Mouse (Mus musculus): ENCODE measurements at regions not wholly inside any gene's neighbourhood (a gene's known extent, or its start where the extent isn't known, plus 50 kb on each side); places are given as distances from the start of the nearest gene placed in this dataset.

GRCm38 (mm10) chr6:99936716-99937115 lies 210.5 kb upstream of the Prok2 start:
- peaks cover 3% of the 10 kb centered on the region; the same call in 1 of the 2 replicates for H3K27me3 ChIP-seq

GRCm38 (mm10) chr6:99935373-99935772 lies 209.2 kb upstream of the Prok2 start:
- H3K36me3 ChIP-seq, result no peaks in the 10 kb centered on the region
- no peak for ATAC-seq (ENCODE audit: low FRiP score)
- H3K27me3 ChIP-seq, result peaks cover 3% of the 10 kb centered on the region; the same call in 1 of the 2 replicates
- peaks cover 11% of the 10 kb centered on the region for H3K4me1 ChIP-seq
- H3K27ac ChIP-seq, result no peak overlapping the region
- H3K4me2 ChIP-seq (replicated peaks), result no peak overlapping the region
- no peak overlapping the region for H3K4me3 ChIP-seq
- WGBS, result 93% methylated on average over 4 of the region's 4 CpGs
- H3K9me3 ChIP-seq (replicated peaks), result no peaks in the 10 kb centered on the region
- no peak overlapping the region for H3K9ac ChIP-seq

More at GRCm38 (mm10) chr6:99936716-99937115, 210.5 kb upstream of the Prok2 start:
- no peaks in the 10 kb centered on the region for H3K36me3 ChIP-seq
- no peak for ATAC-seq (ENCODE audit: low FRiP score)
- H3K9ac ChIP-seq, result no peak overlapping the region
- no peak overlapping the region for H3K4me2 ChIP-seq (replicated peaks)
- H3K9me3 ChIP-seq (replicated peaks), result no peaks in the 10 kb centered on the region
- H3K4me3 ChIP-seq, result no peak overlapping the region
- H3K27ac ChIP-seq, result no peak overlapping the region
- H3K4me1 ChIP-seq, result peaks cover 11% of the 10 kb centered on the region

- Histone ChIP-seq H3K9me3 (replicated peaks) (no peaks in the 10 kb centered on the region), H3K4me3 (no peak overlapping the region), H3K4me2 (replicated peaks) (no peak overlapping the region), H3K4me1 (peaks cover 11% of the 10 kb centered on the region), H3K9ac (no peak overlapping the region), H3K27ac (no peak overlapping the region), H3K36me3 (no peaks in the 10 kb centered on the region), H3K27me3 (peaks cover 3% of the 10 kb centered on the region; the same call in 1 of the 2 replicates)
- no peak for ATAC-seq (ENCODE audit: low FRiP score)
- WGBS, result 80% methylated on average over 5 of the region's 5 CpGs
Measured at GRCm38 (mm10) chr6:99934394-99934793, 208.2 kb upstream of the Prok2 start.

- Histone ChIP-seq H3K27ac (no peak overlapping the region), H3K27me3 (peaks cover 3% of the 10 kb centered on the region; the same call in 1 of the 2 replicates), H3K9ac (no peak overlapping the region), H3K9me3 (replicated peaks) (no peaks in the 10 kb centered on the region), H3K4me1 (0 out of 2 replicates have a peak, but pooled peaks cover 4% of the 10 kb centered on the region), H3K4me3 (no peak overlapping the region), H3K4me2 (replicated peaks) (no peak overlapping the region), H3K36me3 (no peaks in the 10 kb centered on the region)
- no peak for ATAC-seq (ENCODE audit: low FRiP score)
- 80% methylated on average over 5 of the region's 5 CpGs for WGBS
Measured at GRCm38 (mm10) chr6:99933404-99933803, 207.2 kb upstream of the Prok2 start.

- Histone ChIP-seq H3K27ac (no peak overlapping the region), H3K27me3 (peaks cover 3% of the 10 kb centered on the region; the same call in 1 of the 2 replicates), H3K4me3 (no peak overlapping the region), H3K36me3 (no peaks in the 10 kb centered on the region), H3K4me2 (replicated peaks) (no peak overlapping the region), H3K9ac (no peak overlapping the region), H3K4me1 (0 out of 2 replicates have a peak, but pooled peaks cover 4% of the 10 kb centered on the region), H3K9me3 (replicated peaks) (no peaks in the 10 kb centered on the region)
- no peak for ATAC-seq (ENCODE audit: low FRiP score)
- WGBS, result 54% methylated on average over 2 of the region's 2 CpGs
Measured at GRCm38 (mm10) chr6:99932923-99933322, 206.7 kb upstream of the Prok2 start.

GRCm38 (mm10) chr6:99932405-99932804 lies 206.2 kb upstream of the Prok2 start:
- H3K9ac ChIP-seq, result no peak overlapping the region

GRCm38 (mm10) chr6:99931588-99931987 lies 205.4 kb upstream of the Prok2 start:
- 0 out of 2 replicates have a peak, but pooled peaks cover 4% of the 10 kb centered on the region for H3K4me1 ChIP-seq
- H3K36me3 ChIP-seq, result no peaks in the 10 kb centered on the region
- no peak overlapping the region for H3K9ac ChIP-seq
- H3K27ac ChIP-seq, result no peak overlapping the region
- H3K27me3 ChIP-seq, result peaks cover 3% of the 10 kb centered on the region; the same call in 1 of the 2 replicates
- no peak overlapping the region for H3K4me3 ChIP-seq
- H3K4me2 ChIP-seq (replicated peaks), result no peak overlapping the region
- WGBS, result 86% methylated on average over 4 of the region's 4 CpGs
- H3K9me3 ChIP-seq (replicated peaks), result no peaks in the 10 kb centered on the region
- ATAC-seq (ENCODE audit: low FRiP score), result no peak

More at GRCm38 (mm10) chr6:99932405-99932804, 206.2 kb upstream of the Prok2 start:
- Histone ChIP-seq H3K9me3 (replicated peaks) (no peaks in the 10 kb centered on the region), H3K27ac (no peak overlapping the region), H3K36me3 (no peaks in the 10 kb centered on the region), H3K4me1 (0 out of 2 replicates have a peak, but pooled peaks cover 4% of the 10 kb centered on the region), H3K4me3 (no peak overlapping the region), H3K4me2 (replicated peaks) (no peak overlapping the region), H3K27me3 (peaks cover 3% of the 10 kb centered on the region; the same call in 1 of the 2 replicates)
- no peak for ATAC-seq (ENCODE audit: low FRiP score)
- WGBS, result 81% methylated on average over 6 of the region's 6 CpGs

GRCm38 (mm10) chr6:99930316-99930715 lies 204.1 kb upstream of the Prok2 start:
- H3K27me3 ChIP-seq, result peaks cover 3% of the 10 kb centered on the region; the same call in 1 of the 2 replicates
- no peak overlapping the region for H3K9ac ChIP-seq
- 0 out of 2 replicates have a peak, but pooled peaks cover 4% of the 10 kb centered on the region for H3K4me1 ChIP-seq
- H3K27ac ChIP-seq, result no peak overlapping the region
- no peak overlapping the region for H3K4me3 ChIP-seq
- H3K4me2 ChIP-seq (replicated peaks), result no peak overlapping the region
- no peak for ATAC-seq (ENCODE audit: low FRiP score)
- no peaks in the 10 kb centered on the region for H3K36me3 ChIP-seq
- WGBS, result 95% methylated on average over 6 of the region's 6 CpGs
- H3K9me3 ChIP-seq (replicated peaks), result no peaks in the 10 kb centered on the region

GRCm38 (mm10) chr6:99927933-99928555 lies 201.9 kb upstream of the Prok2 start:
- Histone ChIP-seq H3K4me2 (replicated peaks) (no peak overlapping the region), H3K36me3 (no peaks in the 10 kb centered on the region), H3K27me3 (0 out of 2 replicates have a peak, but pooled peaks cover 3% of the 10 kb centered on the region), H3K4me3 (no peak overlapping the region), H3K9ac (no peak overlapping the region), H3K9me3 (replicated peaks) (no peaks in the 10 kb centered on the region), H3K27ac (no peak overlapping the region), H3K4me1 (no peaks in the 10 kb centered on the region)
- no peak for ATAC-seq (ENCODE audit: low FRiP score)
- WGBS, result 45% methylated on average over 10 of the region's 10 CpGs

GRCm38 (mm10) chr6:99924181-99924580 lies 198.0 kb upstream of the Prok2 start:
- Histone ChIP-seq H3K4me1 (no peaks in the 10 kb centered on the region), H3K27me3 (peaks cover 8% of the 10 kb centered on the region; the same call in 1 of the 2 replicates), H3K27ac (no peak overlapping the region), H3K9ac (no peak overlapping the region), H3K4me3 (no peak overlapping the region), H3K36me3 (no peaks in the 10 kb centered on the region), H3K9me3 (replicated peaks) (no peaks in the 10 kb centered on the region), H3K4me2 (replicated peaks) (no peak overlapping the region)
- WGBS, result 50% methylated on average over 8 of the region's 8 CpGs
- no peak for ATAC-seq (ENCODE audit: low FRiP score)

GRCm38 (mm10) chr6:99921966-99922365 lies 195.8 kb upstream of the Prok2 start:
- H3K27ac ChIP-seq, result no peak overlapping the region
- no peak overlapping the region for H3K4me3 ChIP-seq
- no peak overlapping the region for H3K9ac ChIP-seq
- H3K9me3 ChIP-seq (replicated peaks), result no peaks in the 10 kb centered on the region
- H3K4me2 ChIP-seq (replicated peaks), result no peak overlapping the region
- no peaks in the 10 kb centered on the region for H3K4me1 ChIP-seq
- H3K27me3 ChIP-seq, result peaks cover 8% of the 10 kb centered on the region; the same call in 1 of the 2 replicates
- no peaks in the 10 kb centered on the region for H3K36me3 ChIP-seq
- no peak for ATAC-seq (ENCODE audit: low FRiP score)
- WGBS, result 80% methylated on average over 5 of the region's 5 CpGs

- no peaks in the 10 kb centered on the region for H3K9me3 ChIP-seq (replicated peaks)
- H3K36me3 ChIP-seq, result no peaks in the 10 kb centered on the region
- H3K9ac ChIP-seq, result no peak overlapping the region
- peaks cover 11% of the 10 kb centered on the region; the same call in 1 of the 2 replicates for H3K27me3 ChIP-seq
- ATAC-seq (ENCODE audit: low FRiP score), result no peak
- WGBS, result 75% methylated on average over 7 of the region's 7 CpGs
- no peak overlapping the region for H3K27ac ChIP-seq
- H3K4me1 ChIP-seq, result 0 out of 2 replicates have a peak, but pooled peaks cover 2% of the 10 kb centered on the region
- H3K4me2 ChIP-seq (replicated peaks), result no peak overlapping the region
- no peak overlapping the region for H3K4me3 ChIP-seq
Measured at GRCm38 (mm10) chr6:99919816-99920562, 193.8 kb upstream of the Prok2 start.

Data from hindbrain, embryonic 12.5 days (tissue).